8 mouse cellular contexts compared by ENCODE assay signal in the genomic region with DNA sequence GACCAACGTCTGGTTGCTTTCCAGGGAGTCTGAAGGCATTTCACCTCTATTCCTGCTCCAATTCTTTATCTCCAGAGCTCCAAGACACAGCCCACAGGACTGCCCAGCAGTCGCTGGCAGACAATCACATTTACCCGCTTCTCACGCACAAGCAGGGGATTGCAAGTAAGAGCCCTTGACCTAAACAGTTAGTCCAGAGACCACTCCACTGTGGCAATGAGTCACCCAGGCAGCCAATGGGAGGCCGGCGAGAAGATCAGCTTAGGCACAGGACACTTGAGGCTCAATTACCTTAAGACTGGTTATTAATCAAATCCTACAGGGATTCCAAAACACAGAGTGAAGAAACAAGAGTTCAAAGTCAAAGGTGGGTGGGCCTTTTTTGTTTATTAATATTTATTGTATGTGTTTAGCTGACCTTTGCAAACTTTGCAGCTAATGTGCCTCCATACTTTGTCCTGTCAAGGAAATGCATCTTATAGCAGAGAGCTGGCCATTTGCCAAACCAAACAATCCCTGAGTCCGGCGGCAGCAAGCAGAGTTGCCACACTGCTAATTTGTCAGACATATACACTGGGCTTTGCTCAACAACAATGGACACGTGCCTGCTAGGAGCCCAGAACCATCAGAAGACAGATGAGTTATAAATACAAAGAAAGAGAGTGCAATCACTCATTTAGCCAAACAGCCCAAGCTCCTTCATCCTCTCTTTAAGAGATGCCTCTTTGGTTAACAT.
DNase-seq lines count a peak whose midpoint lies in the region; ATAC-seq lines count a peak whose summit lies in the region.

No protein-coding gene starts in this region.

- H3K4me2 ChIP-seq in forebrain, embryonic 14.5 days (ENCODE audit: low read length) = no peak overlapping the region
- no peak overlapping the region for H3K4me2 ChIP-seq in forebrain, embryonic 15.5 days (replicated peaks)

- WGBS in forebrain, embryonic 14.5 days = 61% methylated on average over 9 of the region's 9 CpGs
- WGBS in forebrain, embryonic 15.5 days = 57% methylated on average over 9 of the region's 9 CpGs

- peaks cover 1% of the 10 kb centered on the region; the same call in 1 of the 2 replicates for H3K36me3 ChIP-seq in forebrain, embryonic 14.5 days (ENCODE audit: control insufficient read depth, insufficient read depth, low read length)
- H3K36me3 ChIP-seq in forebrain, embryonic 15.5 days = no peaks in the 10 kb centered on the region

- H3K27ac ChIP-seq in forebrain, embryonic 14.5 days (ENCODE audit: low read depth, low read length) = no peak overlapping the region
- no peak overlapping the region for H3K27ac ChIP-seq in forebrain, embryonic 15.5 days (replicated peaks)

- no peak overlapping the region for H3K4me3 ChIP-seq in forebrain, embryonic 14.5 days (ENCODE audit: low read depth, low read length)
- H3K4me3 ChIP-seq in forebrain, embryonic 15.5 days = no peak overlapping the region

- H3K4me1 ChIP-seq in forebrain, embryonic 14.5 days (ENCODE audit: control insufficient read depth, insufficient read depth, low read length) = no peaks in the 10 kb centered on the region
- H3K4me1 ChIP-seq in forebrain, embryonic 15.5 days = no peaks in the 10 kb centered on the region

- DNase-seq in forebrain, embryonic 14.5 days (ENCODE audit: low spot score) = peak; percentile 34
- peak; percentile 31 to 38 for DNase-seq in kidney, postnatal 4 days
- DNase-seq in kidney, adult 18-20 months = no peak
- DNase-seq in adipocyte (ENCODE audit: low spot score) = peak; percentile 87
- DNase-seq in lung, postnatal 14 days = peak; percentile 22
- DNase-seq in layer of hippocampus, adult 9-10 months (ENCODE audit: low spot score) = no peak
- DNase-seq in B cell, adult 2 months = no peak

- no peak for ATAC-seq in forebrain, embryonic 14.5 days
- ATAC-seq in forebrain, embryonic 15.5 days (replicated peaks) = no peak

- H3K9ac ChIP-seq in forebrain, embryonic 14.5 days (ENCODE audit: low read length) = no peak overlapping the region
- H3K9ac ChIP-seq in forebrain, embryonic 15.5 days (replicated peaks) = no peak overlapping the region

- no peaks in the 10 kb centered on the region for H3K9me3 ChIP-seq in forebrain, embryonic 14.5 days (replicated peaks; ENCODE audit: control insufficient read depth, low read length)
- no peaks in the 10 kb centered on the region for H3K9me3 ChIP-seq in forebrain, embryonic 15.5 days

- no peaks in the 10 kb centered on the region for H3K27me3 ChIP-seq in forebrain, embryonic 14.5 days (replicated peaks; ENCODE audit: control insufficient read depth, insufficient read depth, low read length)
- H3K27me3 ChIP-seq in forebrain, embryonic 15.5 days = no peaks in the 10 kb centered on the region

Comparison
In these comparisons a context has a peak if more than half of its experiments do, and no peak if none do; other contexts are left out.
1. DNase-seq: peak in forebrain, embryonic 14.5 days (single experiment), kidney, postnatal 4 days (2 of 2), adipocyte (single experiment) and lung, postnatal 14 days (single experiment); none in kidney, adult 18-20 months (single experiment), layer of hippocampus, adult 9-10 months (single experiment) and B cell, adult 2 months (0 of 2).